In the genomic region with DNA sequence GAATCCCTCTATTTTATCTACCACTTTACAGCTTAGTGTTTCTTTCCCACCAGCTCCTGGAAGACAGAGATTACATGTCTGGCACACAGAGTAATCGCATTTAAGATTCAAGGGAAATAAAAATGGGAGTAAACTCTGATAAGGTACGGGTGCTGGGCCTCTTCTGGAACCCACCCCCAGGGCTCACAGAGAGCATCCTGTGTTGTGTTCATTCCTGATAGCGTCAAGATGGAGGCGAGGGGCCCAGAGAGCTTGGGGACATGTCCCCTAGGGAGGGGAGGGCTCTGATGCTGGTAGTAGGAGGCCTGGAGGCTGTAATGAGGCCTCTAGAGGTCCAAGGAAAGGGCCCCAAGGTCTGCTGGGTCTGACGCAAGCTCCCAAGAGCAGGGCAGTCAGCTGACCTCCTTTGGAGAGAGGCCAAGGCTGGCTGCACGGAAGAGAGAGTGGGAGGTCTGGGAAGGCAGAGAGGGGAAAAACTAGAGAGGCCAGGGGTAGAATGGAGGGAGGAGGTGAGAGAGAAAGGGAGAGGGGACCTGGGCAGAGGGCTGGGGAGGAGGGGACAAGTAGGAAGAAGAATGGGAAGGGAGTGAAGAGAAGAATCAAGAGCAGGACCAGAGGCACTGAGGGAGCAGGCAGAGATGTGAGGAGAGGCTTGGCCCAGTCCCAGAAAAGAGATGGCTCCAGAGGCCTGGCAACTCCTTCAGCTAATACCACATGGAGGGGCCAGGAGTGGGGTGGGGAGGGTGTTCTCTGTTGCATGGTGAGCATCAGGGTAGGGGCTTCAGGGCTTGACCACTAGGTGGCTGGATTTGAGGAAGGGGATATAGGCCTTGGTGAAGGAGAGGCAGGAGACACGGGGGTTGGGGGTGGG, we compare ENCODE assay signal across 8 mouse cellular contexts.
DNase-seq lines count a peak whose midpoint lies in the region; TF ChIP-seq lines count a peak whose summit lies in the region.

No protein-coding gene starts in this region.

- no peak for TF ChIP-seq CTCF in lung, adult 2 months (IDR thresholded peaks at IDR 0.05; ENCODE audit: insufficient read depth, low read length)

- H3K4me3 ChIP-seq in lung, adult 2 months (replicated peaks; ENCODE audit: extremely low read depth, low read depth, low read length) = no peak overlapping the region

- WGBS in lung, adult 2 months = 46% methylated on average over 7 of the region's 7 CpGs

- TF ChIP-seq POLR2A in lung, adult 2 months (IDR thresholded peaks at IDR 0.05; ENCODE audit: borderline replicate concordance, extremely low read depth, low read depth, low read length) = no peak

- DNase-seq in MN1 (ENCODE audit: low spot score) = peak; percentile 86
- peak; percentile 88 to 91 for DNase-seq in adrenal gland, postnatal 36 days
- DNase-seq in heart, adult 18-20 months = peak; percentile 76 to 82
- DNase-seq in kidney, adult 18-20 months = peak; percentile 66
- peak; percentile 51 for DNase-seq in lung, adult 2 months
- peak; percentile 30 for DNase-seq in skeletal muscle tissue, adult 2 months (ENCODE audit: low read depth, low spot score)
- no peak for DNase-seq in embryo, embryonic 10 days (ENCODE audit: low spot score)
- DNase-seq in B cell, adult 2 months = no peak

- H3K4me1 ChIP-seq in lung, adult 2 months (ENCODE audit: control insufficient read depth, insufficient read depth, low read length) = no peaks in the 10 kb centered on the region

Comparison
In these comparisons a context has a peak if more than half of its experiments do, and no peak if none do; other contexts are left out.
1. DNase-seq: peak in MN1 (single experiment), adrenal gland, postnatal 36 days (2 of 2), heart, adult 18-20 months (2 of 2), kidney, adult 18-20 months (single experiment), lung, adult 2 months (single experiment) and skeletal muscle tissue, adult 2 months (single experiment); none in embryo, embryonic 10 days (single experiment) and B cell, adult 2 months (0 of 2).